Mouse (Mus musculus): Measurements from ENCODE around the gene Phospho1. TPM values are rescaled to one million over a fixed set of nuclear protein-coding genes. Genes with fewer than 3 reads are reported as not detected.

Gene Phospho1
- polyA plus RNA-seq, 1 experiment from 2014 or later = not detected

Other genes with a start within 250 kb of the Phospho1 start
- 21.7 and 24.0 TPM in 2 replicates for gene Ngfr, start 236.8 kb upstream of the Phospho1 start, polyA plus RNA-seq (2016; fragmentation: Nextera tagmentation; extraction: Ambion mirVana)
- gene Phb, start 157.5 kb upstream of the Phospho1 start, polyA plus RNA-seq (2016; fragmentation: Nextera tagmentation; extraction: Ambion mirVana) = 175 and 176 TPM in 2 replicates
- gene Zfp652, start 111.8 kb upstream of the Phospho1 start, polyA plus RNA-seq (2016; fragmentation: Nextera tagmentation; extraction: Ambion mirVana) = 28.2 and 29.4 TPM in 2 replicates
- gene B130006D01Rik, start 100.9 kb upstream of the Phospho1 start, polyA plus RNA-seq (2016; fragmentation: Nextera tagmentation; extraction: Ambion mirVana) = 1.2 and 1.6 TPM in 2 replicates
- gene Gngt2, start 12.7 kb downstream of the Phospho1 start, polyA plus RNA-seq (2016; fragmentation: Nextera tagmentation; extraction: Ambion mirVana) = 2.6 and 4.1 TPM in 2 replicates
- 1.8 TPM in 2 replicates for gene Abi3, start 18.0 kb downstream of the Phospho1 start, polyA plus RNA-seq (2016; fragmentation: Nextera tagmentation; extraction: Ambion mirVana)
- gene B4galnt2, start 90.4 kb downstream of the Phospho1 start, polyA plus RNA-seq (2016; fragmentation: Nextera tagmentation; extraction: Ambion mirVana) = not detected in 2 replicates
- 98.1 and 104 TPM in 2 replicates for gene Igf2bp1, start 181.4 kb downstream of the Phospho1 start, polyA plus RNA-seq (2016; fragmentation: Nextera tagmentation; extraction: Ambion mirVana)
- gene Gip, start 200.0 kb downstream of the Phospho1 start, polyA plus RNA-seq (2016; fragmentation: Nextera tagmentation; extraction: Ambion mirVana) = not detected in 2 replicates
- gene Snf8, start 210.4 kb downstream of the Phospho1 start, polyA plus RNA-seq (2016; fragmentation: Nextera tagmentation; extraction: Ambion mirVana) = 111 and 126 TPM in 2 replicates
- gene Ube2z, start 240.9 kb downstream of the Phospho1 start, polyA plus RNA-seq (2016; fragmentation: Nextera tagmentation; extraction: Ambion mirVana) = 36.1 and 42.1 TPM in 2 replicates